Mouse (Mus musculus) heart, embryonic 16.5 days (tissue): ENCODE measurements around the gene Zfp296. TPM values are rescaled to one million over a fixed set of nuclear protein-coding genes. Genes with fewer than 3 reads are reported as not detected.

Experiments used
- ATAC-seq: fragments of 200-750 bp; cut with Nextera tagmentation; replicated peaks from 2 replicates; pipeline ENCODE4 v1.8.0; 2017; ENCODE audit warnings: moderate number of reproducible peaks; ENCODE audit not compliant: insufficient read depth, low FRiP score; ENCODE audit errors: extremely low read depth
- H3K27ac ChIP-seq: fragments of 300-500 bp; sonication (generic); 2 replicates; pipeline ENCODE4 v1.5.1; 2014; ENCODE audit warnings: mild to moderate bottlenecking, low read length, control low read depth, moderate library complexity
- H3K27me3 ChIP-seq: fragments of 300-500 bp; sonication (generic); 2 replicates; pipeline ENCODE4 v1.6.1; 2014; ENCODE audit warnings: low read length, mixed read lengths; ENCODE audit not compliant: control insufficient read depth, insufficient read depth
- H3K36me3 ChIP-seq: fragments of 300-500 bp; sonication (generic); 2 replicates; pipeline ENCODE4 v1.6.1; 2014; ENCODE audit not compliant: control insufficient read depth, insufficient read depth
- H3K4me1 ChIP-seq: fragments of 300-500 bp; sonication (generic); 2 replicates; pipeline ENCODE4 v1.6.1; 2014; ENCODE audit warnings: low read length, mixed read lengths; ENCODE audit not compliant: control insufficient read depth, insufficient read depth
- H3K4me2 ChIP-seq: fragments of 300-500 bp; sonication (generic); 2 replicates; pipeline ENCODE4 v1.6.1; 2014; ENCODE audit warnings: low read depth, mild to moderate bottlenecking, control low read depth, low read length
- H3K4me3 ChIP-seq: fragments of 300-500 bp; sonication (generic); 2 replicates; pipeline ENCODE4 v1.5.1; 2014; ENCODE audit warnings: mild to moderate bottlenecking, control low read depth, low read length
- H3K9ac ChIP-seq: fragments of 300-500 bp; sonication (generic); 2 replicates; pipeline ENCODE4 v1.6.1; 2014; ENCODE audit warnings: low read length, control low read depth
- H3K9me3 ChIP-seq: fragments of 300-500 bp; sonication (generic); replicated peaks from 2 replicates; pipeline ENCODE4 v1.6.1; 2016; ENCODE audit warnings: low read length; ENCODE audit not compliant: control insufficient read depth
- WGBS: fragments of 180-500 bp; shearing (Covaris S2); extraction: QIAGEN DNeasy Blood & Tissue Kit; methylation state at CpG from one replicate; pipeline ENCODE4 v1.1.7; 2014; 5-methylcytosine and 5-hydroxymethylcytosine counted together
- polyA plus RNA-seq: library from polyadenylated mRNA; unstranded; fragments of >200 nt; fragmentation: Nextera tagmentation; extraction: Ambion mirVana; gene quantifications from 2 replicates; pipeline ENCODE4 v1.2.1, GENCODE M21; 2015

The Zfp296 gene
- polyA plus RNA-seq, 1 experiment from 2014 or later: 0.66 TPM

GRCm38 (mm10) chr7:19609641-19610332 is 32.7 kb downstream of the Zfp296 start:
- H3K4me2 ChIP-seq: no peak overlapping the region
- H3K4me1 ChIP-seq: no peaks in the 10 kb centered on the region
- no peak for ATAC-seq
- 83% methylated on average over 12 of the region's 12 CpGs for WGBS
- 0 out of 2 replicates have a peak, but pooled peaks cover 4% of the 10 kb centered on the region for H3K36me3 ChIP-seq
- H3K4me3 ChIP-seq: no peak overlapping the region
- no peak overlapping the region for H3K9ac ChIP-seq
- H3K27ac ChIP-seq: no peak overlapping the region
- no peaks in the 10 kb centered on the region for H3K27me3 ChIP-seq
- no peaks in the 10 kb centered on the region for H3K9me3 ChIP-seq

- no peak overlapping the region for H3K4me2 ChIP-seq
- no peak overlapping the region for H3K27ac ChIP-seq
- no peak overlapping the region for H3K4me3 ChIP-seq
- no peak overlapping the region for H3K9ac ChIP-seq
- 78% methylated on average over 5 of the region's 5 CpGs for WGBS
- 0 out of 2 replicates have a peak, but pooled peaks cover 4% of the 10 kb centered on the region for H3K36me3 ChIP-seq
- H3K9me3 ChIP-seq: no peaks in the 10 kb centered on the region
- H3K27me3 ChIP-seq: no peaks in the 10 kb centered on the region
- ATAC-seq: no peak
- H3K4me1 ChIP-seq: no peaks in the 10 kb centered on the region
Measured at GRCm38 (mm10) chr7:19610969-19611368, 33.9 kb downstream of the Zfp296 start.

GRCm38 (mm10) chr7:19615036-19615577 is 38.0 kb downstream of the Zfp296 start:
- Histone ChIP-seq H3K4me2 (no peak overlapping the region), H3K27ac (no peak overlapping the region), H3K4me1 (0 out of 2 replicates have a peak, but pooled peaks cover 4% of the 10 kb centered on the region), H3K27me3 (no peaks in the 10 kb centered on the region), H3K9ac (no peak overlapping the region), H3K4me3 (no peak overlapping the region), H3K9me3 (no peaks in the 10 kb centered on the region), H3K36me3 (0 out of 2 replicates have a peak, but pooled peaks cover 4% of the 10 kb centered on the region)
- WGBS: 77% methylated on average over 12 of the region's 12 CpGs
- no peak for ATAC-seq

GRCm38 (mm10) chr7:19619004-19619801 is 42.1 kb downstream of the Zfp296 start:
- Histone ChIP-seq H3K9ac (peak overlapping the region; percentile 54), H3K36me3 (no peaks in the 10 kb centered on the region), H3K4me1 (0 out of 2 replicates have a peak, but pooled peaks cover 4% of the 10 kb centered on the region), H3K9me3 (no peaks in the 10 kb centered on the region), H3K4me3 (peak overlapping the region; percentile 40), H3K4me2 (peak overlapping the region; percentile 67), H3K27ac (no peak overlapping the region), H3K27me3 (no peaks in the 10 kb centered on the region)
- WGBS: 7% methylated on average over 35 of the region's 35 CpGs
- ATAC-seq: peak; percentile 75

- WGBS: 88% methylated on average over 7 of the region's 7 CpGs
- Histone ChIP-seq H3K27ac (no peak overlapping the region), H3K4me2 (no peak overlapping the region), H3K36me3 (no peaks in the 10 kb centered on the region), H3K4me3 (no peak overlapping the region), H3K9ac (no peak overlapping the region), H3K27me3 (no peaks in the 10 kb centered on the region), H3K4me1 (0 out of 2 replicates have a peak, but pooled peaks cover 4% of the 10 kb centered on the region), H3K9me3 (no peaks in the 10 kb centered on the region)
- ATAC-seq: no peak
Measured at GRCm38 (mm10) chr7:19620811-19621210, 43.7 kb downstream of the Zfp296 start.

- H3K9ac ChIP-seq: no peak overlapping the region
- 42% methylated on average over 6 of the region's 6 CpGs for WGBS
- H3K27me3 ChIP-seq: no peaks in the 10 kb centered on the region
- H3K4me2 ChIP-seq: no peak overlapping the region
- H3K9me3 ChIP-seq: no peaks in the 10 kb centered on the region
- no peak for ATAC-seq
- H3K4me1 ChIP-seq: 0 out of 2 replicates have a peak, but pooled peaks cover 4% of the 10 kb centered on the region
- no peak overlapping the region for H3K27ac ChIP-seq
- H3K4me3 ChIP-seq: no peak overlapping the region
- no peaks in the 10 kb centered on the region for H3K36me3 ChIP-seq
Measured at GRCm38 (mm10) chr7:19622241-19622640, 45.2 kb downstream of the Zfp296 start.

GRCm38 (mm10) chr7:19623433-19623832 is 46.3 kb downstream of the Zfp296 start:
- ATAC-seq: no peak

GRCm38 (mm10) chr7:19627721-19628120 is 50.6 kb downstream of the Zfp296 start:
- 69% methylated on average over 3 of the region's 3 CpGs for WGBS
- H3K4me3 ChIP-seq: peak overlapping the region; percentile 81; the same call in 1 of the 2 replicates
- peak overlapping the region; percentile 96 for H3K4me2 ChIP-seq
- H3K36me3 ChIP-seq: peaks cover 4% of the 10 kb centered on the region
- no peak overlapping the region for H3K9ac ChIP-seq
- peak overlapping the region; percentile 89; the same call in 1 of the 2 replicates for H3K27ac ChIP-seq
- H3K9me3 ChIP-seq: no peaks in the 10 kb centered on the region
- H3K27me3 ChIP-seq: no peaks in the 10 kb centered on the region
- no peak for ATAC-seq
- H3K4me1 ChIP-seq: peaks cover 4% of the 10 kb centered on the region; the same call in 1 of the 2 replicates

More at GRCm38 (mm10) chr7:19623433-19623832, 46.3 kb downstream of the Zfp296 start:
- Histone ChIP-seq H3K9me3 (no peaks in the 10 kb centered on the region), H3K36me3 (no peaks in the 10 kb centered on the region), H3K4me2 (no peak overlapping the region), H3K27me3 (no peaks in the 10 kb centered on the region), H3K4me3 (no peak overlapping the region), H3K9ac (no peak overlapping the region), H3K4me1 (0 out of 2 replicates have a peak, but pooled peaks cover 4% of the 10 kb centered on the region), H3K27ac (no peak overlapping the region)
- WGBS: 50% methylated on average over 2 of the region's 2 CpGs
